Mouse (Mus musculus): ENCODE results near the gene Ddit4.

- TF ChIP-seq USF1 (IDR thresholded peaks at IDR 0.05; ENCODE audit: low read depth, low read length) (no peak), POLR2A (IDR thresholded peaks at IDR 0.05; ENCODE audit: low read depth, low read length) (no peak), CTCF (conservative IDR thresholded peaks at IDR 0.05 in 1 of 2, IDR thresholded peaks at IDR 0.05 in 1 of 2; ENCODE audit: low read depth in 2 of 2, low read length in 2 of 2) (no peak), SMC3 (IDR thresholded peaks at IDR 0.05; ENCODE audit: low read depth, low read length) (no peak), EP300 (IDR thresholded peaks at IDR 0.05; ENCODE audit: low read length) (no peak), ZKSCAN1 (IDR thresholded peaks at IDR 0.05; ENCODE audit: borderline replicate concordance, low read depth, low read length) (no peak), RAD21 (IDR thresholded peaks at IDR 0.05; ENCODE audit: low read depth, low read length) (no peak), JUND (conservative IDR thresholded peaks at IDR 0.05; ENCODE audit: low read depth, low read length) (no peak), HCFC1 (IDR thresholded peaks at IDR 0.05; ENCODE audit: low read depth, low read length) (no peak), MAX (IDR thresholded peaks at IDR 0.05; ENCODE audit: low read length) (no peak)
Measured at GRCm38 (mm10) chr10:59934039-59934438, 17.6 kb downstream of the Ddit4 start.
